Mouse (Mus musculus) gastrocnemius, postnatal 10 days (tissue): Measurements from ENCODE around the gene Gm49510. TPM values are rescaled to one million over a fixed set of nuclear protein-coding genes. Genes with fewer than 3 reads are reported as not detected.

Experiments
- DNase-seq: peaks from one replicate; pipeline ENCODE4 v3.0.0; 2021; ENCODE audit warnings: mixed read lengths
- long read RNA-seq, 2 experiments: library from polyadenylated mRNA; stranded (forward); transcript quantifications; one replicate each; pipeline ENCODE4 v2.0.0; 2021
- total RNA-seq, 2 experiments: library from RNA; stranded (reverse); gene quantifications; 2 replicates each; pipeline ENCODE4 v1.2.3; 2021

Gene Gm49510
- total RNA-seq, result not detected
- long read RNA-seq, experiment 1, partial matches to known transcripts, result 2 of 2 reads
- long read RNA-seq, experiment 1, other reads (novel, unspliced or antisense), result 0 of 2 reads
- long read RNA-seq, experiment 2, result 0 reads

- DNase-seq, result no peak
Measured at GRCm38 (mm10) chr15:78899409-78899739, at the start of gene Gm49510. Gene Gm49510, plus strand, starts transcription at chr15:78899667.

DNA sequence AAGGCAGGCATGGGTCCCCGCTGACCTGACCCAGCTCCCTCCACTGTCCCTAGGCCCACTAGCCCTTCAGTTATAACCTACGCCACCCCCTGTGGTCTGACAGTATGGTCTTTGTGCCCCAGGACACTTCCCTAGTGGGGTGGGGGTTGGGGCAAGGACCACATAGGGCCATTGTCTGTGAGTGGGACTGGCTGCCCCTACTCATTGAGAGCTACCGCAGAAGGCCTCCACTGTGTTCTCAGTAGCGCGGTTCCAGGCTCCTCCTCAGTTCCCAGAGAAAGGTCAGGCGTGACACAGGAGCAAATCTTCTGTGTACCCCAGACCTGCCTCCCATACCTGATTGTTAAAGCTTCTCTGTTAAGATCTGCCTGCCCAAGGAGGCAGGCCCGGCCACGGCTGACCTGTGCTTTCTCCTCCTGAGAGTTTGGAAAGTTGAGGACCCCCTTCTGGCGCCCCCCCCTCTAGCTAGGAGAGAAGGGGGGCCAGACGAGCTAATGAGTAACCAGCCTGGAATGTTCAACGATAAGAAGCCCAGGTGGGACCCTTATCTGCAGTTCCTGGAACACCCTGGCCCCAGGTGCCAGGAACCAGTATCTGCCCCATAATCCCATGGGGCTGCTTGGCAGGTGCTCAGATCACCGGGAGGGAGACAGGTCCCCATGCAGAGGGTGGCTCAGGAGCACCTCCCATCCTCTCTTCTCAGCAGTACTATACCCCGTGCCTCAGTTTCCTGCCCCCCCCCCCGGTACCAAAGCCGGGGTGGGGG is 49.2 kb upstream of the Gm49510 start:
- DNase-seq, result no peak

DNA sequence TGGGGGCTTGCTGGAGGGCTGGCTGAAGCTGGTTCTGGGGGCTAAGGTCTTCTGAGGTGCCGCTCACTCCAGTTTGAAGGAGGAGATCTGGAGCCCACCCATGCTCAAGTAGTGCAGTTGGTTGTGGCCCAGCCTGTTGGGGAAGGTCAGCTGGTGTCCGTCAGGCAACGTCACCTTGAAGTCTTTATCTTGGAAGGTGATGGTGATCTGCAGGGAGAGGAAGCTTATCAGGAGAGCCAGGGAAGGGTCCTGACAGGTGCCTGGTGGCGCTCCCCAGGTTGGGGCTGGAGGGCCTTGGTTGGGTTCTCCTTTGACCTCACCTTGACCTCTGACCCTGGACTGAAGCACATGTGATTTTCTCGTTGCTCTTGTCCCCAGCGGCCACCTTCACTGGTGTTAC is 48.5 kb upstream of the Gm49510 start:
- DNase-seq, result no peak

GRCm38 (mm10) chr15:78851505-78852153 is 47.8 kb upstream of the Gm49510 start:
- peak; percentile 96 for DNase-seq

DNA sequence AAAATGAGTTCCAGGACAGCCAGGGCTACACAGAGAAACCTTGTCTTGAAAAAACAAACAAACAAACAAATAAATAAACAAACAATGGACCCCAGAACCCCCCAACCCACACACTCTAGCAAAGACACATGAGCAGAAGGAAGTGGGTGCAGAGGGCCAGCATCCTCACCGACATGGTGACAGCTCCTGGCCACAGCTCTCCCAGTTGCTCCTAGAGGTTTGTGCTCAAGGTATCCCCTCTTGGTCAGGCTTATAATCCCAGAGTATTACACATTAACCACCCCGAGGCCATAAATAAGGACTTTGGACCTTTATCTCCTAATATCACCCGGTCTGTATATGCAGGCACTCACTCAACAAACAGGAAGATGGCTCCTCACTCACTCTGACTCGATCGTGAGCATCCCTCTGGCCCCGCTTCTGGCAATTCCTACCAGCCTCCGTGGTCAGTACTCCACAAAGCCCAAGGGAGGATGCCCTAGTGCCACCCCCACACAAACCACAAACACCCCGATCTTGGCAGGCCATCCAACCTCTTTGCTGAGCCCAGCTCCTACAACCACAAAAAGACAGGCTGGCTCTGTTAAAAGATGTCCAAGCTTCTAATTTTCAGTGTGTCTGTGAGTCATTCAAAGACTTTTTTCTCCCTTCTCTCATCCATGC is 44.0 kb upstream of the Gm49510 start, which contains the start of gene Lgals2:
Gene Lgals2 (minus strand): TSS at position 227 of the 663 bp plus-strand sequence.
- DNase-seq, result no peak

GRCm38 (mm10) chr15:78857009-78857408 is 42.5 kb upstream of the Gm49510 start:
- peak; percentile 74 for DNase-seq

GRCm38 (mm10) chr15:78859311-78859710 is 40.2 kb upstream of the Gm49510 start:
- DNase-seq, result no peak

GRCm38 (mm10) chr15:78859714-78860113 is 39.8 kb upstream of the Gm49510 start:
- DNase-seq, result no peak

GRCm38 (mm10) chr15:78862280-78862679 is 37.2 kb upstream of the Gm49510 start:
- no peak for DNase-seq

DNA sequence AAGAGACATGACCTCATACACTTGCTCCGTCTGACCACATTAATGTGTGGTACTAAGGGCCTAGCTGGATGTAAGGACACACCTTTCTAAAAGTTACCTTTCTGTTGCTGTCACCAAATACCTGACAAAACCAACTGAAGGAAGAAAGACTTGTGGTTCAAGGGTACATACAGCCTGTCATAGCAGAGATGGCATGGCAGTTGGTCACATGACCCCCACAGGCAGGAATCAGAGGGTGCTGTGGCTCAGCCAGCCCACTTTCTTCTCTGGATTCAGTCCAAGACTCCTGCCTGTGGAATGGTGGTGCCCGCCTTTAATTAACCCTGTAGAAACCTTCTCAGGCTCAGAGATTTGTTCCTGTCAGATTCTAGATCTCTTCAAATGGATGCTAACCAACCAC is 36.3 kb upstream of the Gm49510 start:
- DNase-seq, result no peak

GRCm38 (mm10) chr15:78863852-78864253 is 35.6 kb upstream of the Gm49510 start:
- no peak for DNase-seq

DNA sequence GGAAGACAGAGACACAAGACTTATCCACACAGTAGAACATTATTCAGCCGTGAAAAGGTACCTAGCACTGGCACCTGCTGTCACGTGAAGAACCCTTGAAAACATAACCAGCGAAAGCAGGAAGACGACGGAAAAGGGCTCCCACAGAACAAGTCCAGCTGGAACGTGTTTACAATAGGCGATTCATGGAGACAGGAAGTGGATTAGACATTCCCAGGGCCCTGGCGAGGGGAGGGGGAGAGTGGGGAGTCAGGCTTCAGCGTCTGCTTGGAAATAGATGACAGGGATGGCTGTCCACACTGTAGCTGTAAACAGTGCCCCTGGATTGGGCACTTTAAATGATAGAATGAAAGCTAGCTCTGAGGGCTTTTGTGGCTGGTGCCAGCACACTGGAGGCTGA is 31.1 kb upstream of the Gm49510 start:
- no peak for DNase-seq

- DNase-seq, result no peak
Measured at GRCm38 (mm10) chr15:78868826-78869233, 30.6 kb upstream of the Gm49510 start.

- DNase-seq, result no peak
Measured at GRCm38 (mm10) chr15:78869775-78870174, 29.7 kb upstream of the Gm49510 start.

DNA sequence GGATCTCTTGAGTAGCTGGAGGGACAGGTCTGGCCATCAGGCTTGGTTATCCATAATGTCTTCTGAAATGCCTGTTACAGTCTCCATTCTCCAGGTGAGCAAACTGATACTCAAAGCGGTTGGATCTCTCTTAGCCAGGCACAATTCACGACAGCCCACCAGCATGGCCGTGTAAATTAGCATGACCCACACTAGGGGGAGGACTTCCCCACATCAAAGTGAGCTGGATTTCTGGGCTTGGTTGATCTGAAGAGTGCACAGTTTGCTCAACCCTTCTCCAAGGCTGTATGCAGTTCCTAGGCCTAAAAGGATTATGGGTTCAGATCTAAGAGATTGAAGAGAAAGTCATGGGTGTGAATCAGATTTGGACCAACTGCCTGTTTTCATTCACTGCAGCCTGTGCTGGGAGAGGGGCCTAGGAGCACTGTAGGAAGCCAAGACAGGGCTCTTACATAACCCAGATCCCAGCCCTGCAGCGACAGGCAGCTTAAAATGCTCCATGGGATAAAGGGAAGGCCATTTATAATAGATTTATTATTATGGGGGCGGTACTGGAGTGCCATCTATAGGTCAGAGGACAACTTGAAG is 27.4 kb upstream of the Gm49510 start:
- DNase-seq, result no peak

GRCm38 (mm10) chr15:78873803-78874435 is 25.5 kb upstream of the Gm49510 start:
- DNase-seq, result no peak

- DNase-seq, result no peak
Measured at GRCm38 (mm10) chr15:78874989-78875388, 24.5 kb upstream of the Gm49510 start.

GRCm38 (mm10) chr15:78875537-78875936 is 23.9 kb upstream of the Gm49510 start:
- no peak for DNase-seq

DNA sequence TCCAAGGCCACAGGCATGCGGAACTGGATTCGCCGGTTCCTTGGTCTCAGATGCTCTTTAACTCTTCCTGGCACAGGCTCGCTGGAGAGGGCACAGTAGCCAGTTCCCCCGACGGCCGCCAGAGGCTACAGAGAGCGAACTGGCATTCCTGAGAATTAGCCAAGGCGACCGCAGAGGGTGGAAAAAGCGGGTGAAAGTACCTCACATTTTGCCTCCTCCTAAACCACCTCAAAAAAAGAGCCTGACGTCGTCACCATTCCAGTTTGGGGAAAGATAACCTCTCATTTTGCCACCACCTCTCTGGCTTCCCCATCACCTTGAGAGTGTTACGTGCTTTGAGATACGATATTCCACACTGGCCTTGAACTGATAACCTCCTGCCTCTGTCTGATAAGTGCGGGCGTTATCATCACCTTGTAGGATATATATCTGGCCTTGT is 23.2 kb upstream of the Gm49510 start:
- peak; percentile 82 for DNase-seq

DNA sequence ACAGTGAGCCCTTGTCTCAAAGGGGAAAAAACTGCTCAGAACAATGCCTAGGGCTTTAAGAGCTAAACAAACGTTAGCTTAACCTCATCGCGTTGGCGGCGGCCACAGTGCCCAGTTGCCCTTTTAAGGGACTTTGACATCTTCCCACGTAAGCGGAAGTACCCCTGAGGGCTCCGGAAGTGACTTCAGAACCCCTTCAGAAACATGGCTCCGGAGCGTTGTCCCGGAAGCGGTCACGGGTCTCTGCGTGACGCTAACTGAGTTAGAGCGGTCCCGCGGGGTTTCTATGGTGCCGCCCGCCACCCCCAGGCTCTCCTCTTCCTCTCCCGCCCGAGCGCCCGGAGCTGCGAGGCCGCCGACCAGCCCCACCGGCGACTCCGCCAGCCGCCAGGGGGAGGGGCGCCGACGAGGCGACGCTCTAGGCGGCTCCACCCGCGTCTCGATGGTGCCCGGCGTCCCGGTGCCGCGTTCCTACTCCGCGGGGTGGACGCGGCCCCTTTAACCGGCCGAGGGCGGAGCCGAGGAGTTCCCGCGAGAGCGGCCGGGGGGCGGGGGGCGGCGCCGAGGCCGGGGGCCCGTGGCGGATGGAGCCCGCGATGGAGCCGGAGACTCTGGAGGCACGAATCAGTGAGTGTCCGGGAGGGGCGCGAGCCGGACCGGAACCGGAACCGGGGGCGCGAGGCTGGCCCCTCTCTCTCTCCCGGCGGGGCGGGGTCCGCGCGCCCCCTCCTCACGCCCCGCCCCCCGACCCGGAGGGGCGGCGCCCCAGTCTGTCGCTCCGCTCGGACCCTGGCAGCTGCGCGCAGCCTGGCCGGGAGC is 22.3 kb upstream of the Gm49510 start, which contains the start of gene Gga1:
Gene Gga1 (plus strand): TSS at position 200 of the 819 bp plus-strand sequence.
- peak; percentile 86 for DNase-seq

GRCm38 (mm10) chr15:78877810-78878390 is 21.6 kb upstream of the Gm49510 start:
- no peak for DNase-seq
